Mouse (Mus musculus) liver, embryonic 15.5 days (tissue): ENCODE measurements around the gene Bex2. TPM values are rescaled to one million over a fixed set of nuclear protein-coding genes. Genes with fewer than 3 reads are reported as not detected.
"Not testable (repeated sequence)": the region's sequence is repeated elsewhere in the genome, so short reads cannot be mapped to it uniquely, and the experiment has no call there.

Experiments
- ATAC-seq: fragments of 200-750 bp; cut with Nextera tagmentation; 2 replicates; pipeline ENCODE4 v1.8.0; 2017; ENCODE audit warnings: moderate number of reproducible peaks, mild to moderate bottlenecking, moderate library complexity; ENCODE audit not compliant: insufficient read depth
- H3K27ac ChIP-seq: fragments of 300-500 bp; sonication (generic); replicated peaks from 2 replicates; pipeline ENCODE4 v1.5.1; 2015; ENCODE audit warnings: mild to moderate bottlenecking, inconsistent platforms
- H3K27me3 ChIP-seq: fragments of 300-500 bp; sonication (generic); 2 replicates; pipeline ENCODE4 v1.6.1; 2015; ENCODE audit warnings: mild to moderate bottlenecking, inconsistent platforms
- H3K36me3 ChIP-seq: fragments of 300-500 bp; sonication (generic); replicated peaks from 2 replicates; pipeline ENCODE4 v1.6.1; 2015; ENCODE audit warnings: moderate library complexity, mild to moderate bottlenecking, inconsistent platforms
- H3K4me1 ChIP-seq: fragments of 300-500 bp; sonication (generic); replicated peaks from 2 replicates; pipeline ENCODE4 v1.6.1; 2015; ENCODE audit warnings: inconsistent platforms
- H3K4me2 ChIP-seq: fragments of 300-500 bp; sonication (generic); 2 replicates; pipeline ENCODE4 v1.6.1; 2015; ENCODE audit warnings: moderate library complexity, mild to moderate bottlenecking, inconsistent platforms
- H3K4me3 ChIP-seq: fragments of 300-500 bp; sonication (generic); replicated peaks from 2 replicates; pipeline ENCODE4 v1.5.1; 2015; ENCODE audit warnings: mild to moderate bottlenecking, inconsistent platforms
- H3K9ac ChIP-seq: fragments of 300-500 bp; sonication (generic); 2 replicates; pipeline ENCODE4 v1.6.1; 2015; ENCODE audit warnings: moderate library complexity, mild to moderate bottlenecking, inconsistent platforms
- H3K9me3 ChIP-seq: fragments of 300-500 bp; sonication (generic); replicated peaks from 2 replicates; pipeline ENCODE4 v1.6.1; 2016; ENCODE audit warnings: inconsistent platforms
- WGBS: fragments of 180-500 bp; shearing (Covaris S2); methylation state at CpG from one replicate; pipeline ENCODE4 v1.1.7; 2015; ENCODE audit warnings: mixed read lengths; ENCODE audit not compliant: insufficient replicate concordance; 5-methylcytosine and 5-hydroxymethylcytosine counted together
- polyA plus RNA-seq: library from polyadenylated mRNA; unstranded; fragments of >200 nt; fragmentation: Nextera tagmentation; extraction: Ambion mirVana; gene quantifications from 2 replicates; pipeline ENCODE4 v1.2.1, GENCODE M21; 2015

Bex2 gene
- polyA plus RNA-seq, 1 experiment from 2014 or later, result 153 TPM

GRCm38 (mm10) chrX:136051219-136051618, 16.8 kb downstream of the Bex2 start:
- ATAC-seq, result no peak
- no peak overlapping the region for H3K9ac ChIP-seq
- 45% methylated on average over 2 of the region's 2 CpGs for WGBS
- no peaks in the 10 kb centered on the region for H3K4me1 ChIP-seq
- no peaks in the 10 kb centered on the region for H3K27me3 ChIP-seq
- no peaks in the 10 kb centered on the region for H3K9me3 ChIP-seq
- no peaks in the 10 kb centered on the region for H3K36me3 ChIP-seq
- H3K4me3 ChIP-seq, result no peak overlapping the region
- no peak overlapping the region for H3K27ac ChIP-seq
- no peak overlapping the region for H3K4me2 ChIP-seq

GRCm38 (mm10) chrX:136047528-136047927, 20.5 kb downstream of the Bex2 start:
- Histone ChIP-seq H3K27ac (no peak overlapping the region), H3K9ac (no peak overlapping the region), H3K9me3 (no peaks in the 10 kb centered on the region), H3K4me3 (no peak overlapping the region), H3K36me3 (no peaks in the 10 kb centered on the region), H3K4me1 (no peaks in the 10 kb centered on the region), H3K4me2 (no peak overlapping the region), H3K27me3 (no peaks in the 10 kb centered on the region)
- WGBS, result 10% methylated on average over 5 of the region's 5 CpGs
- no peak for ATAC-seq

GRCm38 (mm10) chrX:136043726-136044125, 24.3 kb downstream of the Bex2 start:
- H3K4me2 ChIP-seq, result no peak overlapping the region
- H3K4me3 ChIP-seq, result no peak overlapping the region
- ATAC-seq, result no peak
- H3K9me3 ChIP-seq, result no peaks in the 10 kb centered on the region
- WGBS, result 61% methylated on average over 1 of the region's 1 CpGs
- no peak overlapping the region for H3K9ac ChIP-seq
- no peaks in the 10 kb centered on the region for H3K4me1 ChIP-seq
- H3K36me3 ChIP-seq, result no peaks in the 10 kb centered on the region
- no peaks in the 10 kb centered on the region for H3K27me3 ChIP-seq
- no peak overlapping the region for H3K27ac ChIP-seq

GRCm38 (mm10) chrX:136032799-136033763, 35.0 kb downstream of the Bex2 start, which contains the start of gene Arxes1:
Gene Arxes1, plus strand, starts transcription at chrX:136033367.
- not testable (repeated sequence) for H3K9ac ChIP-seq, H3K4me1 ChIP-seq, H3K27ac ChIP-seq, H3K4me3 ChIP-seq, H3K27me3 ChIP-seq, H3K4me2 ChIP-seq, H3K9me3 ChIP-seq, H3K36me3 ChIP-seq
- peak; percentile 63 for ATAC-seq
- 15% methylated on average over 13 of the region's 49 CpGs for WGBS

DNA sequence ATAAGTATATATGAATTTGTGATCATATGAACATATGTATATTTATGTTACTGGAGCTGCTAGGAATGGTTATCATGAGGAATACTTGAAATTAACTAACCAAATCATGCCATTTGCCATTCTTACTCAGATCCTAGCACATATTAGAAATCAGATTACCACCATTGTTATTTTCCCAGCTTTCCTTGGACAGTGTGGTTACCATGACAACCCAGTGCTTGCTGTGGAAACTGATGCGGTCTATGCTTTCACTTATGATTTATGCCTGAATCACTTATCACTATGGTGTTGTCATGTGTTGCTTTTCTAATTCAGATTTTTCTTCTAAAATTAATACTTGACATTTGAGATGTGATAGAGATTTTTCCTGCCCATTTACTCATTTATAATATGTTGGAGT, 37.7 kb downstream of the Bex2 start:
- H3K4me3 ChIP-seq, result no peak overlapping the region
- H3K9ac ChIP-seq, result no peak overlapping the region
- H3K4me1 ChIP-seq, result no peaks in the 10 kb centered on the region
- no peaks in the 10 kb centered on the region for H3K9me3 ChIP-seq
- 60% methylated on average over 1 of the region's 1 CpGs for WGBS
- H3K27me3 ChIP-seq, result 0 out of 2 replicates have a peak, but pooled peaks cover 4% of the 10 kb centered on the region
- ATAC-seq, result no peak
- H3K4me2 ChIP-seq, result no peak overlapping the region
- no peaks in the 10 kb centered on the region for H3K36me3 ChIP-seq
- no peak overlapping the region for H3K27ac ChIP-seq

Other genes starting within 250 kb of the Bex2 start
- gene Gprasp2, start 229.2 kb downstream of the Bex2 start, polyA plus RNA-seq, result 0.74 and 1.2 TPM in 2 replicates
- 14.4 and 18.1 TPM in 2 replicates for gene Arxes2, start 74.4 kb downstream of the Bex2 start, polyA plus RNA-seq
- gene Arxes1, start 34.9 kb downstream of the Bex2 start, polyA plus RNA-seq, result 6.6 and 6.7 TPM in 2 replicates
- gene Nxf3, start 17.0 kb upstream of the Bex2 start, polyA plus RNA-seq, result 0.15 and 0.18 TPM in 2 replicates
- gene Bex4, start 70.8 kb upstream of the Bex2 start, polyA plus RNA-seq, result 128 and 149 TPM in 2 replicates
- gene Tceal8, start 104.1 kb upstream of the Bex2 start, polyA plus RNA-seq, result 167 and 187 TPM in 2 replicates
- gene Tceal5, start 135.6 kb upstream of the Bex2 start, polyA plus RNA-seq, result 8.8 and 10.7 TPM in 2 replicates
- gene Tceal7, start 146.5 kb upstream of the Bex2 start, polyA plus RNA-seq, result 8.2 and 14.3 TPM in 2 replicates
- 187 and 201 TPM in 2 replicates for gene Bex1, start 147.3 kb upstream of the Bex2 start, polyA plus RNA-seq
- gene Tceal9, start 176.8 kb upstream of the Bex2 start, polyA plus RNA-seq, result 221 and 239 TPM in 2 replicates
- gene Bex3, start 202.0 kb upstream of the Bex2 start, polyA plus RNA-seq, result 201 and 212 TPM in 2 replicates